Mouse (Mus musculus) heart, adult 2 months (tissue): ENCODE data around the gene Plau.

Source experiments
- CTCF ChIP-seq: fragments of 200-600 bp; IDR thresholded peaks from 2 replicates; pipeline ENCODE4 v1.8.1; 2022; ENCODE audit warnings: antibody characterized with exemption, mild to moderate bottlenecking, moderate library complexity
- EP300 ChIP-seq: fragments of 200-500 bp; IDR thresholded peaks from 2 replicates; pipeline ENCODE4 v1.6.1; 2011; ENCODE audit warnings: low read depth, low read length, control low read depth; ENCODE audit not compliant: insufficient read depth
- POLR2A ChIP-seq: fragments of 200-500 bp; IDR thresholded peaks from 2 replicates; pipeline ENCODE4 v1.6.1; 2011; ENCODE audit warnings: mild to moderate bottlenecking, low read depth, low read length, control low read depth; ENCODE audit not compliant: insufficient read depth

GRCm38 (mm10) chr14:20864192-20864591 is 27.7 kb downstream of the Plau start:
- no peak for TF ChIP-seq CTCF
- no peak for TF ChIP-seq POLR2A
- TF ChIP-seq EP300, result no peak
